Mouse (Mus musculus) MEL (cell line): ENCODE data around the gene Commd6. TPM values are rescaled to one million over a fixed set of nuclear protein-coding genes. Genes with fewer than 3 reads are reported as not detected.

Experiments
- DNase-seq: peaks from one replicate; pipeline ENCODE4 v3.0.0; 2011; ENCODE audit warnings: low read depth, low spot score
- H3K27ac ChIP-seq: 2 replicates; pipeline ENCODE4 v1.5.1; 2012; ENCODE audit warnings: low read depth, mild to moderate bottlenecking, control low read depth, low read length, moderate library complexity; ENCODE audit not compliant: control insufficient read depth
- H3K27me3 ChIP-seq, 2 experiments: fragments of 150-350 bp in 1 of 2; sonication (generic) in 1 of 2; 2 replicates each; pipeline ENCODE4 v1.6.1; 2012; ENCODE audit warnings: low read length in 2 of 2, mild to moderate bottlenecking in 2 of 2, improper control_type of control experiment in 1 of 2, moderate library complexity in 1 of 2; ENCODE audit not compliant: insufficient read depth in 2 of 2, control insufficient read depth in 1 of 2
- H3K36me3 ChIP-seq, 2 experiments: 2 replicates each; pipeline ENCODE4 v1.6.1; 2012 to 2014; ENCODE audit warnings: low read length in 2 of 2, improper control_type of control experiment in 1 of 2, inconsistent platforms in 1 of 2, mild to moderate bottlenecking in 1 of 2; ENCODE audit not compliant: insufficient read depth in 2 of 2, control insufficient read depth in 1 of 2
- H3K4me1 ChIP-seq, 2 experiments: fragments of 150-350 bp in 1 of 2; sonication (generic) in 1 of 2; 2 replicates each; pipeline ENCODE4 v1.6.1; 2012; ENCODE audit warnings: low read length in 2 of 2, improper control_type of control experiment in 1 of 2, mild to moderate bottlenecking in 1 of 2; ENCODE audit not compliant: insufficient read depth in 2 of 2, control insufficient read depth in 1 of 2
- H3K4me3 ChIP-seq, 2 experiments: fragments of 150-350 bp in 1 of 2; sonication (generic) in 1 of 2; 2 replicates each; pipeline ENCODE4 v1.5.1; 2012; ENCODE audit warnings: low read depth in 2 of 2, low read length in 2 of 2, mild to moderate bottlenecking in 2 of 2, moderate library complexity in 2 of 2, control low read depth in 1 of 2, improper control_type of control experiment in 1 of 2; ENCODE audit not compliant: control insufficient read depth in 1 of 2, insufficient read depth in 1 of 2
- H3K79me2 ChIP-seq: 2 replicates; pipeline ENCODE4 v1.6.1; 2012; ENCODE audit warnings: mild to moderate bottlenecking, low read length, moderate library complexity; ENCODE audit not compliant: control insufficient read depth, poor library complexity, insufficient read depth
- H3K9ac ChIP-seq: 2 replicates; pipeline ENCODE4 v1.6.1; 2012; ENCODE audit warnings: low read depth, mild to moderate bottlenecking, control low read depth, low read length, moderate library complexity; ENCODE audit not compliant: control insufficient read depth, poor library complexity, severe bottlenecking
- H3K9me3 ChIP-seq: fragments of 150-350 bp; sonication (generic); replicated peaks from 2 replicates; pipeline ENCODE4 v1.6.1; 2012; ENCODE audit warnings: mild to moderate bottlenecking, low read length, improper control_type of control experiment, moderate library complexity; ENCODE audit not compliant: insufficient read depth
- BHLHE40 ChIP-seq: IDR thresholded peaks from 2 replicates; pipeline ENCODE4 v1.6.1; 2012; ENCODE audit warnings: low read depth, mild to moderate bottlenecking, inconsistent platforms, low read length, improper control_type of control experiment, borderline replicate concordance
- CHD1 ChIP-seq: IDR thresholded peaks from 2 replicates; pipeline ENCODE4 v1.6.1; 2012; ENCODE audit warnings: low read depth, mild to moderate bottlenecking, inconsistent platforms, low read length, improper control_type of control experiment
- CHD2 ChIP-seq: IDR thresholded peaks from 2 replicates; pipeline ENCODE4 v1.6.1; 2011; ENCODE audit warnings: low read length, improper control_type of control experiment
- ELF1 ChIP-seq: IDR thresholded peaks from 2 replicates; pipeline ENCODE4 v1.6.1; 2014; ENCODE audit warnings: low read depth, mild to moderate bottlenecking, inconsistent platforms, low read length, improper control_type of control experiment, moderate library complexity
- EP300 ChIP-seq, 2 experiments: IDR thresholded peaks; 2 replicates each; pipeline ENCODE4 v1.6.1; 2011; ENCODE audit warnings: improper control_type of control experiment in 2 of 2, low read length in 2 of 2, low read depth in 1 of 2, mild to moderate bottlenecking in 1 of 2
- ETS1 ChIP-seq: IDR thresholded peaks from 2 replicates; pipeline ENCODE4 v1.6.1; 2012; ENCODE audit warnings: low read depth, mild to moderate bottlenecking, inconsistent platforms, low read length, improper control_type of control experiment, moderate library complexity
- GABPA ChIP-seq: IDR thresholded peaks from 2 replicates; pipeline ENCODE4 v1.6.1; 2012; ENCODE audit warnings: low read depth, mild to moderate bottlenecking, inconsistent platforms, low read length, improper control_type of control experiment, moderate library complexity
- KAT2A ChIP-seq: conservative IDR thresholded peaks from 2 replicates; pipeline ENCODE4 v1.6.1; 2012; ENCODE audit warnings: low read depth, low read length, improper control_type of control experiment, inconsistent platforms
- MAX ChIP-seq: IDR thresholded peaks from 2 replicates; pipeline ENCODE4 v1.6.1; 2011; ENCODE audit warnings: low read length, improper control_type of control experiment
- MEF2A ChIP-seq: IDR thresholded peaks from 2 replicates; pipeline ENCODE4 v1.6.1; 2014; ENCODE audit warnings: low read depth, mild to moderate bottlenecking, inconsistent platforms, low read length, improper control_type of control experiment; ENCODE audit not compliant: poor library complexity, insufficient replicate concordance, severe bottlenecking; ENCODE audit errors: extremely low read depth
- MXI1 ChIP-seq: IDR thresholded peaks from 2 replicates; pipeline ENCODE4 v1.6.1; 2011; ENCODE audit warnings: mild to moderate bottlenecking, low read depth, low read length, improper control_type of control experiment
- NELFE ChIP-seq: IDR thresholded peaks from 2 replicates; pipeline ENCODE4 v1.6.1; 2011; ENCODE audit warnings: low read depth, low read length, improper control_type of control experiment
- POLR2A ChIP-seq, 2 experiments: IDR thresholded peaks; 2 replicates each; pipeline ENCODE4 v1.6.1; 2011 to 2012; ENCODE audit warnings: low read length in 2 of 2, mild to moderate bottlenecking in 2 of 2, control low read depth in 1 of 2, improper control_type of control experiment in 1 of 2, low read depth in 1 of 2, moderate library complexity in 1 of 2; ENCODE audit not compliant: control insufficient read depth in 1 of 2, insufficient read depth in 1 of 2, poor library complexity in 1 of 2
- POLR2AphosphoS2 ChIP-seq: IDR thresholded peaks from 2 replicates; pipeline ENCODE4 v1.6.1; 2011; ENCODE audit warnings: low read length, improper control_type of control experiment
- RAD21 ChIP-seq: IDR thresholded peaks from 2 replicates; pipeline ENCODE4 v1.6.1; 2011; ENCODE audit warnings: mild to moderate bottlenecking, low read depth, low read length, improper control_type of control experiment
- SIN3A ChIP-seq: IDR thresholded peaks from 2 replicates; pipeline ENCODE4 v1.6.1; 2012; ENCODE audit warnings: low read length, improper control_type of control experiment, inconsistent platforms
- UBTF ChIP-seq: IDR thresholded peaks from 2 replicates; pipeline ENCODE4 v1.6.1; 2012; ENCODE audit warnings: low read depth, mild to moderate bottlenecking, inconsistent platforms, low read length, improper control_type of control experiment, moderate library complexity, borderline replicate concordance; ENCODE audit not compliant: insufficient read depth
- USF1 ChIP-seq: IDR thresholded peaks from 2 replicates; pipeline ENCODE4 v1.6.1; 2014; ENCODE audit warnings: low read depth, mild to moderate bottlenecking, inconsistent platforms, low read length, improper control_type of control experiment, moderate library complexity
- USF2 ChIP-seq, 2 experiments: IDR thresholded peaks; 2 replicates each; pipeline ENCODE4 v1.6.1; 2011 to 2012; ENCODE audit warnings: improper control_type of control experiment in 2 of 2, low read length in 2 of 2, borderline replicate concordance in 1 of 2, inconsistent platforms in 1 of 2, low read depth in 1 of 2, mild to moderate bottlenecking in 1 of 2; ENCODE audit not compliant: insufficient read depth in 1 of 2
- ZC3H11A ChIP-seq: IDR thresholded peaks from 2 replicates; pipeline ENCODE4 v1.6.1; 2012; ENCODE audit warnings: low read depth, mild to moderate bottlenecking, inconsistent platforms, low read length, improper control_type of control experiment
- ZKSCAN1 ChIP-seq: IDR thresholded peaks from 2 replicates; pipeline ENCODE4 v1.6.1; 2012; ENCODE audit warnings: low read depth, mild to moderate bottlenecking, inconsistent platforms, low read length, improper control_type of control experiment, moderate library complexity
- polyA plus RNA-seq, 2 experiments: library from polyadenylated mRNA; stranded (reverse) in 1 of 2; unstranded in 1 of 2; fragments of >175 nt in 1 of 2; fragments of >200 nt in 1 of 2; gene quantifications; 2 replicates each; pipeline versions ENCODE4 v1.2.1 to v1.2.4; 2012; ENCODE audit warnings: low replicate concordance in 2 of 2, low read depth in 1 of 2; ENCODE audit not compliant: insufficient read length in 2 of 2, insufficient read depth in 1 of 2, missing spikeins in 1 of 2
- total RNA-seq: library from RNA; depleted of rRNA; stranded (reverse); fragments of 300-350 nt; gene quantifications from 2 replicates; pipeline ENCODE4 v1.2.3, GENCODE M21; 2012

Gene Commd6
- total and polyA plus RNA-seq, 3 experiments, result 57.3 to 61.2 TPM; not detected in 1

DNA sequence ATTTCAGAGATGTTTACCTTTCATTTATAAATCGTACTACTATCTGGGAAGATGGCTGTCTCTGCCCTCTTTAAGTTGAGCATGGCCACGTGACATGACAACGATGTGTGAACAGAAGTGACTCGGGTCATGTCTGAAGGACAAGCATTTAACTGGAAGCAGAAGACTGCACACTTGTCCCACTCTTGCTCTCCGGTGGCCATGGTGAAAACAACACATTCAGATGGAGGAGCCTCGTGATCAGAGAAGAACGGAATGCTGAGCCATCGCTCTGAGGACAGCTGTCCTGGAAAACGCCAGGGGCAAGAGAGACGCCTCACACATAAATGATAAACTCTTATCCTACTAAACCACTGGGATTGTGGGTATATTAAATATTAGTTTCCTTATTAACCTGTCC, 29.8 kb downstream of the Commd6 start:
- no peak for TF ChIP-seq MAX
- no peak for TF ChIP-seq MEF2A
- TF ChIP-seq EP300 (IDR thresholded peaks at IDR 0.05; ENCODE audit: low read depth in 1 of 2, low read length in 2 of 2), result no peak
- TF ChIP-seq POLR2A (IDR thresholded peaks at IDR 0.05; ENCODE audit: control insufficient read depth in 1 of 2, insufficient read depth in 1 of 2, low read depth in 1 of 2, low read length in 2 of 2, poor library complexity in 1 of 2), result no peak
- TF ChIP-seq RAD21, result no peak
- TF ChIP-seq MXI1, result no peak
- TF ChIP-seq ELF1, result no peak
- Histone ChIP-seq H3K36me3 (no peaks in the 10 kb centered on the region), H3K79me2 (no peaks in the 10 kb centered on the region), H3K4me1 (no peaks in the 10 kb centered on the region), H3K4me3 (no peak overlapping the region), H3K9ac (no peak overlapping the region), H3K27ac (no peak overlapping the region), H3K9me3 (no peaks in the 10 kb centered on the region), H3K27me3 (no peaks in the 10 kb centered on the region)
- DNase-seq, result no peak

DNA sequence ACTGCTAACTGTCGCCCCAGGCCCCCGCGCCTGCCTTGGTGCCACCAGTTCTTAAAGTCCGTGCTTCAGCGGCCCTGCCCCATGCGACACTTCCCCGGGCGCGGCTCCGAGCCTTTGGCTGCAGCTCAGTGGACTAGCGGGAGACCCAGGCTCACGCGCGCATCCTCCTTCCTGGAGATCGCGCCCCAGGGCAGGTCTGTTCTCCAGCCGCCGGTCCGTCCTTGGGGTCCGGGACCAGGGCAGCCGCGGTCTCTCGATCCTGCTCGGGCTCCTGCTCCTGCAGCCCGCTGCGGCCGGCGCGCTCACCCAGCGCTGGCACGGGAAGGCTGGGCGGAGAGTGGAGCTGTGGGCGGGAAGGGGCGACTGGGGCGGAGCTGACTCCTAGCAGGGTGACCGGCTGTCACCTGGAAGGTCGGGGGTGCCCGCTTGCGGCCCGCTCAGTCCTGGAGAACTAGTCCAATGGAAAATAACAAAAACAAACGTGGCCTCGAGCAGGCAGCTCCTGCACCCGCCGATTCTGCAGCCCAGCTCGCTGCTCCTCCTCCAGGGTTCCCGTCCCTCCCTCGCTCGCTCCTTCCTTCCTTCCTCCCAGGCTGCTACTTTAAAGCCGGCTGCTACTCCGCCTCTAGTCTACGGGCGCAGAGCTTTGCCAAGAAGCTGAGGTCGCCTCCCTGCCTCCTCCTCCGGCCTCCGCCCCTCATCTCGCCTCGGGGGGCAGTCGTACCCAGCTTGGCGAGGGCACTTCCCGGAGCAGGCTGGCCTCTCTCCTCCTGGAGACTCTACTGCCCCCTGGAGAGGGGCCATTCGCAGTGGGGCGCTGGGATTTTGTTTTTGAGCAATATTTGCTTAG, 31.7 kb downstream of the Commd6 start, which contains the start of gene Tbc1d4:
Gene Tbc1d4 (minus strand): TSS at position 673 of the 850 bp plus-strand sequence.
- no peaks in the 10 kb centered on the region for H3K36me3 ChIP-seq
- DNase-seq, result no peak
- H3K4me3 ChIP-seq, result no peak within 1 kb of the TSS
- H3K9ac ChIP-seq, result no peak within 1 kb of the TSS
- TF ChIP-seq CHD2 (no peak), ETS1 (no peak), BHLHE40 (no peak), NELFE (no peak), ZC3H11A (no peak), SIN3A (no peak), POLR2AphosphoS2 (no peak), MAX (no peak), ELF1 (no peak), ZKSCAN1 (no peak), CHD1 (no peak), UBTF (no peak), USF1 (no peak), USF2 (IDR thresholded peaks at IDR 0.05; ENCODE audit: borderline replicate concordance in 1 of 2, insufficient read depth in 1 of 2, low read depth in 1 of 2, low read length in 2 of 2) (no peak), KAT2A (no peak), GABPA (no peak)
- H3K4me1 ChIP-seq, result no peaks in the 10 kb centered on the region
- H3K9me3 ChIP-seq, result no peaks in the 10 kb centered on the region
- H3K79me2 ChIP-seq, result no peaks in the 10 kb centered on the region
- no peak within 1 kb of the TSS for H3K27ac ChIP-seq
- H3K27me3 ChIP-seq, result no peaks in the 10 kb centered on the region
